Mouse (Mus musculus) retina, postnatal 1 day (tissue): ENCODE results near the gene 4933406M09Rik.
A peak's percentile ranks its signal among the peaks of the same experiment; 100 is the strongest.

Source experiments
- DNase-seq: peaks from one replicate; pipeline ENCODE4 v3.0.0-alpha.2; 2012

4933406M09Rik gene

DNA sequence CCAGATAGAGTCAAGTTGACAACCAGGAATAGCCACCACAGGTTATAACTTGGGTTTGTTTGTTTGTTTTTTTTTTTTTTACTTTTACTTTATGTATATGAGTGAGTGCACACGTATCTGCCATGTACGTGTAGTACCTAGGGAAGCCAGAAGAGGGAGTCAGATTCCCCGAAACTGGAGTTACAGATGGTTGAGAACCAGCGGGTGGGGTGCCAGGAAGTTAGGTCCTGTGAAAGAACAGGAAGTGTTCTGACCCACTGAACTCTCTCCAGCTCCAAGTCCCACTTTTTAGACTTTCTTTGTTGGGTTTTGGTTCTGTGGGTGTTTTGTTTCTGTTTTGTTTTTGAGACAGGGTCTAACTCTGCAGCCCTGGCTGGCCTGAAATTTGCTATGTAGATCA is 49.7 kb downstream of the 4933406M09Rik start:
- peak; percentile 55 for DNase-seq

DNA sequence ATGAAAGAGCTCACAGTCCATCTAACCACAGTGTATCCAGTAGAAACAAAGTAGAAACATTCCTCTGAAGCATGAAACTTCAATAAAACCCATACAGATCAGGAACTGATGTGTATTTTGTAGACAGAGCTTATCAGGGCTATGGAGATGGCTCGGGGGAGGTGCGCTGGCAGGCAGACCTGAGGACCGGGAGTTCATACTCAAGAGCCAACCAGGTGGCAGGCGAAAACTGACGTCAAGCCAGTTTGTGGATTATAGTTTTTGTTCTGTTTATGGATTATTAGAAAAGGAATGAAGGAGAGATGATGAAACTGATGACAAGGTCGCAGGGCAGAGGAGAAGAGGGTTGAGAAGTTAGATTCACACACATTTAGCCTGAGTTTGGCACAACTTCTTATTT is 54.7 kb downstream of the 4933406M09Rik start:
- DNase-seq, result no peak
